Mouse (Mus musculus) adrenal gland, postnatal 10 days (tissue): ENCODE results near the gene Cmip. TPM values are rescaled to one million over a fixed set of nuclear protein-coding genes. Genes with fewer than 3 reads are reported as not detected.
A peak's percentile ranks its signal among the peaks of the same experiment; 100 is the strongest.
"Not testable (repeated sequence)": the region's sequence is repeated elsewhere in the genome, so short reads cannot be mapped to it uniquely, and the experiment has no call there.

Source experiments
- DNase-seq: peaks from one replicate; pipeline ENCODE4 v3.0.0; 2021; ENCODE audit warnings: mixed read lengths
- total RNA-seq, 2 experiments: library from RNA; stranded (reverse); gene quantifications; 2 replicates each; pipeline ENCODE4 v1.2.3; 2021

Gene Cmip
- total RNA-seq, 2 experiments from 2014 or later, result 77.7 to 82.3 TPM

GRCm38 (mm10) chr8:117423029-117423428, 166.2 kb downstream of the Cmip start:
- DNase-seq, result peak; percentile 84

DNA sequence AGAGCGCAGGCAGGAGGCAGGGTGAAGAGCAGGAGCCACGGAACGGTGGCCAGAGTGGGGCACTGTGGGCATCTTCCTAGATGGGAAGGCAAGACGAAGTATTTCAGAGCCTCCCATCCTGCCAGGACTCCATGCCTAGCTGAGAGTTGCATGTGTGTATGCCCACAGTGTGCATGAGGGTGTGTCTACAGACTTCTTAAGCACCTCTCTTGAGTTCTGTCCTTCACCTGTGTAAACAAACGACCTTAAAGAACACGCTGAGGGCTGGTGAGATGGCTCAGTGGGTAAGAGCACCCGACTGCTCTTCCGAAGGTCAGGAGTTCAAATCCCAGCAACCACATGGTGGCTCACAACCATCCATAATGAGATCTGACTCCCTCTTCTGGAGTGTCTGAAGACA, 171.0 kb downstream of the Cmip start:
- not testable (repeated sequence) for DNase-seq

DNA sequence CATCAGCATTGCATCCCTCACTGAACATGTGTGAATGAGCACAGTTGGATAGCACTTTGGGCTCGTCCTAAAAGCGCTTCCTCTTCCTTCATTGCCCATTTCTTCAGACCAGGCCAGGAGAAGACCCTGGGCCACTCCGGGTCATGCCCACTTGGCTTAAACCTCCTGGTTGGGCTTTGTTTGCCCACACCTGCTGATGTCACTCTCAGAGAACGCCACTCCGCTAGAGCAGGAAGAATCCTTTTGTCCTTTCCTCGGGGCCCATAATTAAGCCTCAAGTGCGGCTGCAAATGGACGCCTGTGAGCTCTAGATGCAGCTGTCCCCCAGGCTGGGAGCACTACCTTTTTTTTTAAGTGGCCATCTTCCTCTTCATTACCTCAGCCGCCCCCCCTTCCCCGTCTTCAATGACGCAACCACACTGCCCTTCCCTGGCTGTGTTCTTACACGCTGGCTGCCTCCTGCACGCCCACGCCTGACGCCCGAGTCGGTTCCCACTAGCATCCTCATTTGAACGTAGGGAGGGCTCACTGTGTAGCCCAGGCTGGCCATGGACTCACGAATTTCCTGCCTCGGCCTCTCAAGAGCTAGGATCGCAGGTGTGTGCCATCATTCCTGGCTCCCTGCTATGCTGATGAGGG, 171.8 kb downstream of the Cmip start:
- DNase-seq, result no peak

DNA sequence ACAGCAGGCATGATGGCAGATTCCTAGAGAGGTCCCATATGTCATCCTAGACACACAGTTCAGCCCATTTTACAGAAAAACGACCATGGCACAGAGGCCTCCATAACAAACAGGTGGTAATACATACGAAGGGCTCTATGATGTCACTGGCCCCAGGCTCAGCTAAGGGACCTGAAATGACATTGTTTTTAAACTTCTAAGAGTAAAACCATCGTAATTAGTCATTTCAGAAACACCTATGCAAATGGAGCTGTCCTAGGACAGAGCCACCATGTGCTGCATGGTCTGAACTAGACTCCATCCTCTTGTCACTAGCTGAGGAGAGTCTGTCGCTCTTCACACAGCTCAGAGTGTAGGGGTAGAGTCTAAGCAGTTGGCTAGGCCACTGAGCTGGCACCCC, 173.8 kb downstream of the Cmip start:
- no peak for DNase-seq

DNA sequence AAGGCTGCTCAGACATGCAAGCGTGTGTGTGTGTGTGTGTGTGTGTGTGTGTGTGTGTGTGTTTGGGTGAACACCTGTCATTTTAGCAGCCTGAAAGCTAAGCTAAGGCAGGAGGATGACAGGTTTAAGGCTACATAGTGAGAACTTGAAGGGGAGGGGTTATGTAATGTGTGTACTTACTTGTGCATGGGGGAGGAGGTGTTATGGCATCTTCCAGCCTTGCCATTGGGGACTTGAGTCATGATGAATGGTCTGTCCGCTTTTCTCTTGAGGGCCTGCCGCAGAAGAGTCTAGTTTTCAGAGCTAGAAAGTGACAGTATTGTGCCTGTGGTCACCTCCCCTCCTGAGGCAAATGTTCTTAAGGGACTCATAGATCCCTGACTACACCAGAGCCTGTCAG, 174.7 kb downstream of the Cmip start:
- DNase-seq, result no peak

GRCm38 (mm10) chr8:117432111-117432510, 175.2 kb downstream of the Cmip start:
- DNase-seq, result no peak

DNA sequence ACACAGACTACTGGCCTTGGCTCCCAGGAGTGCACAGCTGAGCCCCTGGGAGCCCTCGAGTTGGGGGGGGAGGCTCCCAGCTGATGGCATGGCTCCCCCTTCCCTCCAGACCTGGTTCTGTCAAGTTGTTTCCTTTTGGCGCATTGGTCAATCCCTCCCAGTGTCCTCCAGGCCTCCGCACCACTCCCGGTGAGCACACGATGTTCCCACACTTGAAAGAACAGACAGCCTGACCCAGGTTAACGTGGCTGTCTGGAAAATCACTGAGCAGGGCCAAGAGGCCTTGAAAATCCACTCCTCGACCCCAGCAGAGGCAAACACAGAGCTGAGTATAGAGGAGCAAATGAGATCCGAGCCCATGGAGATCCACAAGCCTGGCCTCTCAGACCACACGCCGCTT, 177.1 kb downstream of the Cmip start:
- no peak for DNase-seq

- no peak for DNase-seq
Observed at GRCm38 (mm10) chr8:117436786-117437185, 179.9 kb downstream of the Cmip start.

GRCm38 (mm10) chr8:117437616-117438015, 180.8 kb downstream of the Cmip start:
- peak; percentile 52 for DNase-seq

GRCm38 (mm10) chr8:117440317-117440716, 183.5 kb downstream of the Cmip start:
- DNase-seq, result no peak

DNA sequence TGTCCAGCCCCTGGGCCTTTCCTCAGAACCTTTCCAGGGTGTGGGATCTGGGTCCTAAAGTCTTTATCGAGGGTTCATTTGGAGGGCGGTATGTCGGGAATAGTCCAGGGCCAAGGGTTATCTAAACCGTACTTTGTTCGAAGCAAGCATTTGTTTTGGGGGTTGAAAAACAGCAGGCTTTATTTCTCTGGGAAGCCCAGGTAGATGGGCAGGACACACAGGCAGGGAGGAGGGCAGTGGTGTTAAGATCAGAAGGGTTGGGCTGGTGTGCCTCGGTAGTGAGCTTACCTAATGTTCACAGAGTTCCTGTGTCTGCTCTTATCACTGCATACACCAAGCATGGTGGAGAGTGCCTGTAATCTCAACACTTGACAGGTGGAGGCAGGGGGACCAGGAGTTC, 183.9 kb downstream of the Cmip start:
- no peak for DNase-seq

- DNase-seq, result no peak
Observed at GRCm38 (mm10) chr8:117445507-117445906, 188.6 kb downstream of the Cmip start.

DNA sequence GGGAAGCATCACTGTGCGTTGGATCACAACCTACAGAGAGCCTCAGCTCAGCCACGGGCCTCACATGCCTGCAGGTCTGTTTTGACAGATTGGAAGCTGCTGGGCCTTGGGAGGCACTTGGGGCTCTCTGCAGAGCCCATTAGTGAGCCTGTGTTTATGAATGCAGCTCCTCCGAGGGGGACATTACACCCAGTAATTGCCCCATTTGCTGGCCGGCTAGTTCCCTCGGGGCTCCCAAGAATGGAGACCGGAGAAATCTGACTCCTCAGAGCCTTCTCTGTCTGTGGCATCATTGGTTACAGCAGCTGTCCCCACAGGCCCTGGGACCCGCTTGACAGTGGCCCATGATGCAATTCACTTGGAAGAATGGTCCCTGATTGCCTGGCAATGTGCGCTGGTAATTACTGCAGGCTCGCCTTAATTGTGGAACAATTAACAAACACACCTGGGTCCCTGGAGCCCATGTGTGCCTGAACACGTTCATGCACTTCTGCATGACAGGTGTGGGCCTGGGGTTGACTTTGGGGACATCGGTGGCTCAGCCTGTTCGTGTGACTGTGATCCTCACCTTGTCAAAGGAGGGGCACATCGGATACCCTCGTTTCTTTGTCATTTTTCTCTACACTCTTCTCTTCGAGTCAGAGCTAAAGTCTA, 189.6 kb downstream of the Cmip start:
- no peak for DNase-seq

DNA sequence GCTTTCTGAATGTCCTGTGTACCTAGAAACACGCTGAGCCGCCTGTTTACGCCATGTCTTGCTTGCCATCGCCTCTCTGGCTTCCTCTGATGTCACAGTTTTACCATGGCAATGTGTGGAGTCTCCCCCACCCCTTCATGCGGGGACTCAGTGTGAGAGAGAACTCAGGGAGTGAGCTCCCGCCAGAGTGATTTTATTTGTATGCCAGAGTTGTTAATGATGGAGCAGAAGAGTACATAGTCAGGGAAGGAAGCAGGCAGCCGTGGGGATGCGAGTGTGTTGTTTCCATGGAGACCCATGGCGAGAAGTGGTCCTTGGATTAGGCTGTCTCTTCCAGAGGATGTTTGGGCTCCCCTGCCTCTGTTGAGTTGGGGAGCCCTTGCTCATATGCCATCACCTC, 194.2 kb downstream of the Cmip start:
- DNase-seq, result no peak

GRCm38 (mm10) chr8:117453974-117454373, 197.1 kb downstream of the Cmip start:
- no peak for DNase-seq

DNA sequence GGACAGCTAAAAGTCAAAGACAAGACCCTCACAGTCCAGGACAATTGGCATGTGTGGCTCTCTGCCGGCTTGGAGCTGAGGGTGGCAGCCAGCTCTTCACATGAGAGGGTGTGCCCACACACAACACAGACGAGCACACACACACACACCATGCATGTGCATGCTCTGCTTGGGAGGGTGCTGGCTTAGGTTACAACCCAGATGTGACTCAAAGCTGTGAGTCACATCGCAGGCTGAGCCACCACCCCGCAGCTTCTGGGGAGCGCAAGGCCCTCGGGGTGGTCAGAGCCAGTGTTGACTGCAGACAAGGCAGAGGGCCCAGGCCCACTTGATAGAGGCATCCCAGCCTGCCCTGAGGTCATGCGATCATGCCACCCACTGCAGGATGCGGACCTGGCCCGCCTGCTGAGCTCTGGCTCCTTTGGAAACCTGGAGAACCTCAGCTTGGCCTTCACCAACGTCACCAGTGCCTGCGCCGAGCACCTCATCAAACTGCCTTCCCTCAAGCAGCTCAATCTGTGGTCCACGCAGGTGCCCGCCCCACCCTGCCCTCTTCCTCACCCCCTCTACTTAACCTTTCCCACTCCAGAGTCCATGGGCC, 197.8 kb downstream of the Cmip start:
- peak; percentile 47 for DNase-seq

DNA sequence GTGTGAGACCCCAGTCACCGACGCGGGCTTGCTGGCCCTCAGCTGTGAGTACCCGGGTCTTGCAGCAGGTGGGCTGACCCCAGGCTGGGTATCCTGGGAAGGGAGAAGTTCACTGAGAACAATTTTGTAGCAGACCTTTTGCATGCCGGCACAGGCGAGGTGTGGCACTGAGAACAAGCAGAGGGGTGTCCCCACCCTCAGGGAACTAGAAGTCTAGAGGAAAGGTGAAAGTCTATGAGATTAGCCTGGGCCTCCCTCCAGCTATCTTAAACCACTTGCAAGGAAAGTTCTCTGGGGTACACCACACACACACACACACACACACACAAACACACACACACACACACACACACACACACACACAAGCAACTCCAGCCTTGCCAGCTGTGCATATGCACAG, 198.8 kb downstream of the Cmip start:
- DNase-seq, result no peak

DNA sequence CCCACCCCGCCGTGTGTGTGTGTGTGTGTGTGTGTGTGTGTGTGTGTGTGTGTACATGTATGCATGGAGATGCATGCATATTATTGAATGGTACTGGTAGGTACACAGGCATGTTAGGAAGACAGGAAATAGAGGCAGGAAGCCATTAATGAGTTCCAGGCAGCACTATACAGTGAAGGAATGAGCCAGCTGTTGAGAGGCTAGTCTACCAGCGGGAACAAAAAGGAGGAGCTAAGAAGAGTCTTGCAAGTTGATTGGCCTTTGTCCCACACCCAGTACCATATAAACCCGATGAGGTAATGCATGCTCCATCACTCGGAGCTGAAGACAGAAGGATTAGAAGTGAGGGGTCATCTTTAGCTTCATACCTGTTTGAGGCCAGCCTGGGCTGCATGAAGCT, 201.6 kb downstream of the Cmip start:
- no peak for DNase-seq

- no peak for DNase-seq
Observed at GRCm38 (mm10) chr8:117462701-117463284, 205.9 kb downstream of the Cmip start.

- peak; percentile 33 for DNase-seq
Observed at GRCm38 (mm10) chr8:117464525-117464924, 207.7 kb downstream of the Cmip start.

- DNase-seq, result peak; percentile 73
Observed at GRCm38 (mm10) chr8:117465250-117465649, 208.4 kb downstream of the Cmip start.

- DNase-seq, result no peak
Observed at GRCm38 (mm10) chr8:117467466-117467865, 210.6 kb downstream of the Cmip start.
